Mouse (Mus musculus): ENCODE results near the gene Nsmce3.

DNA sequence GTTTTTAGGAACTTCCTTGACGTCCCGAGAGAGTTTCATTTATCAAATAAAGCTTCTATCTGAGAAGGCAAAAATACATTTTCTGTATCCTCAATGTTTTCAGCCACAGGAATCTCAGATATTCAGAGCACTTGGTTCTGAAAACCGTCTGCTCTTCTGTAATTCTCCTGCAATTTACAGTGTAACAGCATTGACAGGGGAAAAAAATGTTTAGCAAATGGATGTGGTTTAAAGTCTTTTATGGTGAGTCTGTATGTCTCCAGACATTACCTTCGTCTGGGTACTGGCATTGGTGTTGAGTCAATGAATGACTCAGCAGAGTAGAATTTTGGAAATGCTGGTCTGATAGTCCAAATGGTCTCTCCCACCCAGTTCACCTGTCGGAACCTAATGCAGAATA is 34.2 kb upstream of the Nsmce3 start:
- no peak for TF ChIP-seq CTCF (IDR thresholded peaks at IDR 0.05; ENCODE audit: control insufficient read depth, insufficient read depth, low read length)
- no peak for TF ChIP-seq POLR2A (IDR thresholded peaks at IDR 0.05; ENCODE audit: borderline replicate concordance, control insufficient read depth, low read depth, low read length)

Measured in bone marrow, adult 2 months (tissue).